Mouse (Mus musculus): ENCODE measurements around the gene Pcsk5. TPM values are rescaled to one million over a fixed set of nuclear protein-coding genes. Genes with fewer than 3 reads are reported as not detected.

Pcsk5 gene
- polyA plus RNA-seq, 1 experiment from 2014 or later: 9.6 TPM

DNA sequence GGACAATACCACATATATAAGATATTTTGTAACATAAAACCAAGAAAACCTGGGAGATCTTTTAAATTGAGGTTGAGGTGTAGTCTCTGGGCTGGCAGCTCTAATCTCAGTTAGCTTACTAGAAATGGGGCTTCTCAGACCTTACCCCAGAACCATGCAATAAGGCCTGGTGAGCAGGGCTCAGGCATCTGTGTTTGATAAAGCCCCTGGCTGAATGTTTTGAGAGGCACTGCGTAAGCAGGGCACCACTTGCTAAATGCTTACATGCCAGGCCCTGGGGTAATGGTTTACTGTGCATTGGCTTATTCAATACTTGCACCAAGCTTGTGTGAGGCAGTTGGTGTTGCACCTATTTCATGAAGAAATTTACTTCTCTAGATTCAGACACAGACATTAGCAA is 247.1 kb downstream of the Pcsk5 start:
- no peak for DNase-seq (ENCODE audit: extremely low spot score, low spot score)
- 73% methylated on average over 1 of the region's 1 CpGs for whole genome bisulfite sequencing
- Histone ChIP-seq H3K36me3 (replicated peaks) (peaks cover 5% of the 10 kb centered on the region; the same call in 1 of the 2 replicates), H3K4me3 (no peak overlapping the region), H3K4me1 (peaks cover 39% of the 10 kb centered on the region), H3K9me3 (no peaks in the 10 kb centered on the region), H3K27me3 (ENCODE audit: poor library complexity, severe bottlenecking) (no peaks in the 10 kb centered on the region), H3K27ac (0 out of 2 replicates have a peak overlapping the region, but pooled peaks have one; percentile 15)

DNA sequence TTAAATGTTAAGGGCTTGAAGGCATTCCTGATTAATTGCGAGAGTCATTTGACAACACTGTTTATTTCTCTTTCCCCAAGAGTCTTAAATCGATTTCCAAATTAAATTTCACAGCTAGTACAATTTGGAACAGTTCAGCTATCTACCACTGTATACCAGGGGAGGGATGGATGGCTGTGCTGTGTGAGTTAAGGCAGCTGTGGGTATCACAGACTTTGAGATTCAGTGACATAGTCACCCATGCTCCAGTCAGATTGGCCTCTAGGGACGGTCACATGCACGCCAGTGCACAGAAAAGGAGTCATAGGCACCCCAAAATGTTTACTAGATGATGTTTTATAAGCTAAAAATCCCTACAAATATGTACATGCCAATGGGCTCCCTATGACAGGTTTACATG is 260.0 kb downstream of the Pcsk5 start:
- Histone ChIP-seq H3K9me3 (no peaks in the 10 kb centered on the region), H3K27ac (no peak overlapping the region), H3K4me3 (no peak overlapping the region), H3K4me1 (no peaks in the 10 kb centered on the region), H3K36me3 (replicated peaks) (peaks cover 5% of the 10 kb centered on the region; the same call in 1 of the 2 replicates), H3K27me3 (ENCODE audit: poor library complexity, severe bottlenecking) (no peaks in the 10 kb centered on the region)
- DNase-seq (ENCODE audit: extremely low spot score, low spot score): no peak
- 83% methylated on average over 4 of the region's 4 CpGs for WGBS

DNA sequence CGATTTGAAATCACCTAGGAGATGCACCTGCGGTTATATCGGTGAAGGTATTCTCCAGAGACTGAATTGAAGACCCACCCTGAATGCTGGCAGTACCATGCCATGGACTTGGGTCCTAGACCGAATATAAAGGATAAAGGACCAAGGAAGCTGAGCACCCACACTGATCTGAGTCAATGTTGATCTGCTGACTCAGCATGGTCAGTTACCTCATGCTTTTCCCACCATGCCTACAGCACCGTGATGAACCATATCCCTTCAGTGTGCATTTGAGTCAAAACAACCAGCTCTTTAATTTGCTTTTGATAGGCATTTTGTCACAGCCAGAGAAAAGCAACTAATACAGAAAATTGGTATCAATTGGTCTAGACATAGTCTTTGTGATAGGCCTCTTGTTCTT is 262.9 kb downstream of the Pcsk5 start:
- H3K27ac ChIP-seq: no peak overlapping the region
- H3K27me3 ChIP-seq (ENCODE audit: poor library complexity, severe bottlenecking): no peaks in the 10 kb centered on the region
- WGBS: 98% methylated on average over 5 of the region's 5 CpGs
- H3K4me3 ChIP-seq: no peak overlapping the region
- no peaks in the 10 kb centered on the region for H3K4me1 ChIP-seq
- H3K36me3 ChIP-seq (replicated peaks): peaks cover 7% of the 10 kb centered on the region; the same call in 1 of the 2 replicates
- H3K9me3 ChIP-seq: no peaks in the 10 kb centered on the region
- DNase-seq (ENCODE audit: extremely low spot score, low spot score): no peak

DNA sequence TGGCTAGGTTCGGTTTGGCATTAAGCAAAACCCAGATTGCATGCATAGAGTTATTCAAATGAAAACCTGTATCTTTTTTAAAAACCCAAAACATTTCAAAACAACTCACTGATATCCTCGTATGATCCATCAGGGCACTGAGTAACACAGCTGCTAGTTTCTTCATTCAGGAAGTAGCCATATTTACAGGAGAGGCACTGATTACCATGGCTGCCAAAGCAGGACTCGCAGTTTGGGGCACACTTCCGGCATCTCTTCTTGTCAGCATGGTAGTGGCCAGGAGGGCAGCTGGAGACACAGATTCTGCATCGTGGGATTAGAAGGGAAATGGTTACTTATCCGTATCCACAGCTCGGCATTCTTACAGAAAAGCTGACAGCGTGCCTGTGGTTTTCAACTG is 265.1 kb downstream of the Pcsk5 start:
- 91% methylated on average over 8 of the region's 8 CpGs for WGBS
- Histone ChIP-seq H3K27me3 (ENCODE audit: poor library complexity, severe bottlenecking) (no peaks in the 10 kb centered on the region), H3K36me3 (replicated peaks) (peaks cover 7% of the 10 kb centered on the region; the same call in 1 of the 2 replicates), H3K9me3 (no peaks in the 10 kb centered on the region), H3K4me1 (no peaks in the 10 kb centered on the region), H3K27ac (no peak overlapping the region), H3K4me3 (no peak overlapping the region)
- no peak for DNase-seq (ENCODE audit: extremely low spot score, low spot score)

DNA sequence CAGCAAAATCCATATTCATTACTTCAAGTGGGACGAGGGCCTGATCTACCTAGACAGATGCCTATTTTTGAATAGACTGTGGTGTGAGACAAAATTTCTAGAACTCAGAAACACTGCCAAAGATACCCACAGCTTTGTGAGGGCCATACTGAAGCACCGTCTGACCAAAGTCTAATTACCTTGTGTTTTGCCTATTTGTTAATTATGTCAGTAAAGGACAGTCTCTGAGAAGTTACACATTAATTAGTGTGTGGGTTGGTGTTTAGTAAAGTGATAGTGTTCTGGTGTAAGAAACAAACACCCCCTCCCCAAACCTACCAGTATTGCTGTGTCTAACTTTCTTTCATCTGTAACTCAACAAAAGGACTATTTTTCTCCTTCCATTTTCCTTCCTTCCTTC is 266.5 kb downstream of the Pcsk5 start:
- WGBS: 84% methylated on average over 2 of the region's 2 CpGs
- DNase-seq (ENCODE audit: extremely low spot score, low spot score): no peak
- no peak overlapping the region for H3K4me3 ChIP-seq

DNA sequence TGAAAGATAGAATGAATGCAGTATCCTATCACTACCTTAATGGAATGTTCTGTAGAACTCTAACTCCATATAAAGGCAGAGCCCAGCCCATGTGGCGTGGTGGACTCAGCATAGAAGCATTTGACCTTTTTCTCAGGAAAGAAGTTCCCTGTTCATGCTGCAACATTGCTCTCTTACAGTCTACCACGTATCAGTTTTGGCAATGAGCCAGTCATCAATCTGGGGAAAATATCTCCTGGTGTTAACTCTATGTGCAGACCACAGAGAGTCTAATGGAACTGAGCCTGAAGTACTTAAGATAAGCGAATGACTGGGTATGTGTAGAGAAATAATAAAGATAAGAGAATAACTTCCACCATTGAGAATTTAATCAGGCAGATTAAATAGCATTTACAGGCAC is 270.2 kb downstream of the Pcsk5 start:
- 88% methylated on average over 3 of the region's 3 CpGs for WGBS
- Histone ChIP-seq H3K27me3 (ENCODE audit: poor library complexity, severe bottlenecking) (no peaks in the 10 kb centered on the region), H3K9me3 (no peaks in the 10 kb centered on the region), H3K36me3 (replicated peaks) (peaks cover 6% of the 10 kb centered on the region), H3K4me1 (no peaks in the 10 kb centered on the region), H3K4me3 (no peak overlapping the region), H3K27ac (no peak overlapping the region)
- no peak for DNase-seq (ENCODE audit: extremely low spot score, low spot score)

More for the DNA sequence above, 266.5 kb downstream of the Pcsk5 start:
- no peaks in the 10 kb centered on the region for H3K27me3 ChIP-seq (ENCODE audit: poor library complexity, severe bottlenecking)
- no peak overlapping the region for H3K27ac ChIP-seq
- H3K9me3 ChIP-seq: no peaks in the 10 kb centered on the region
- H3K36me3 ChIP-seq (replicated peaks): peaks cover 7% of the 10 kb centered on the region; the same call in 1 of the 2 replicates
- H3K4me1 ChIP-seq: no peaks in the 10 kb centered on the region

DNA sequence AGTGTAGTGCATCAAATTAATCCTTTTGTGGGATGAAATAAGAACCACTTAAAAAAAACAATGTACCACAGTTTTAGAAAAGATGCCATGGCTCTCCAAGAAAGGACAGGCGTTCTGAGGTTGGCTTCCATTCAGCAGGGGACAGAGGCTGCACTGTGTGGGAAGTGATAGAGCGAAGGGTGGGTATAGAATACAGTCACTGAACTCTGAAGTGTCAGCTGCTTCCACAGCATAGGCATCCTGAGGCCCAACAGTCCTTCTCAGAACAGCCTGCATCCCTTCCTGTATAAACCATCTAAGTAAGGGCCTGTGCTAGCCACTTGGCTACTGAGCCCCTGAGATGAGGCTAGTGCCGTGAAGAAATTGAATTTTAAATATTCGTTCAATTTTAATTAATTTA is 271.3 kb downstream of the Pcsk5 start:
- Histone ChIP-seq H3K36me3 (replicated peaks) (peaks cover 5% of the 10 kb centered on the region), H3K27me3 (ENCODE audit: poor library complexity, severe bottlenecking) (no peaks in the 10 kb centered on the region), H3K9me3 (no peaks in the 10 kb centered on the region), H3K4me1 (no peaks in the 10 kb centered on the region), H3K4me3 (no peak overlapping the region), H3K27ac (no peak overlapping the region)
- 77% methylated on average over 4 of the region's 4 CpGs for WGBS
- no peak for DNase-seq (ENCODE audit: extremely low spot score, low spot score)

DNA sequence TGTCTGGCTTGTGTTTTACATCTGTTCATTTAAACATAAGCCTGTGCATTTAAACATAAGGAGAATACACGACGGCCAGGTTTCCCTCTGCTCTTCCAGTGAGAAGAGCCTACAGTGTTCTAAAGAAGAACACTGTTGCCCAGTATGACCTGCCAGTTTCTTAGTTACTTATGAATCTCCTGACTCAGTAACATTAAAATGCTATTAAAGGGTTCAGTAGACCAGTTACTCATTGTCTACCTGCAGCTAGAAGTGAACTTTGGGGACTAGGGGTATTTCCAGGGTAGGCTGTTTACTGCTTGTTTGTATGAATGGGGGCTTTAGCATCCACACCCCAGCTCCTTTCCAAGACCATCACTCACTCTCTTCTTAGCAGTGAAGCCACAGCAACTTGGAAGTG is 278.7 kb downstream of the Pcsk5 start:
- DNase-seq (ENCODE audit: extremely low spot score, low spot score): no peak
- no peaks in the 10 kb centered on the region for H3K9me3 ChIP-seq
- no peaks in the 10 kb centered on the region for H3K4me1 ChIP-seq
- H3K4me3 ChIP-seq: no peak overlapping the region
- H3K36me3 ChIP-seq (replicated peaks): no peaks in the 10 kb centered on the region
- H3K27ac ChIP-seq: no peak overlapping the region
- H3K27me3 ChIP-seq (ENCODE audit: poor library complexity, severe bottlenecking): no peaks in the 10 kb centered on the region
- WGBS: 81% methylated on average over 2 of the region's 2 CpGs

DNA sequence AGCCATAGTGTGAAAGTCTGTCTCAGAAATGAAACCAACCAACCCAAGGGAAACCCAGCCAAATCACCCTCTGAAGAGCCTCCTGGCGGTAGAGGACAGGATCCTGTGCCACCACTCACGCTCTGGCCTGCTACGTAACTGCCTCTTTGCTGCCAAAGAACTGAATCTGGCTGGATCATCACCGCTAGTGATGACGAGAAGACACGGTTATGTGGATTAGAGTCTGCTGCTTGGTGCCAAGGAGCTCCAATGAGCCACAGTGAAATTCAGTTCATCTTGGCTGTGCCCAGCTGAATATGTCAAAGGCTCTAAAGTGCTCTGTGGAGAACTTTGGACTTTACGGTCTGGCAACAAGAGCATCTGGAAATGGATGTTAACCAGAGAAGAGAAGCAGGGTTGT is 282.3 kb downstream of the Pcsk5 start:
- Histone ChIP-seq H3K4me1 (no peaks in the 10 kb centered on the region), H3K36me3 (replicated peaks) (no peaks in the 10 kb centered on the region)
- WGBS: 97% methylated on average over 7 of the region's 7 CpGs

DNA sequence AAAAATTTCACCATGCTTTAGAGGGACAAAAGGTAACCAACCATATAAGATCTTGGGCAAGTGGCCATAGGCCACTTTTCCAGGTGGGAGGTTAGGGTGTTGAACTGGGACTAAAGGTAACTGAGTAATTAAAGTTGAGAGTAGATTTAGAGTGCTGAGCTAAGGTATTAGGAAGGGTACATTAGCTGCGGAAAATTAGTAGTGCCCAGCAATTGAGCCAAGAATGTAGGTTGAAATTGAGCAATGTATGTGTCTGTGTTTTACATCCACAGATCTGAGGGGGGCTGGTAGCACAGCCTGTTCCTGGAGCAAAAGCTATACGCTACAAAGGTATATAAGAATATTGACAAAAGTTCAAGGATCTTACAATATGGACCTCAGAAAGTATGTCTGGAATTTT is 282.9 kb downstream of the Pcsk5 start:
- H3K27me3 ChIP-seq (ENCODE audit: poor library complexity, severe bottlenecking): no peaks in the 10 kb centered on the region
- no peaks in the 10 kb centered on the region for H3K36me3 ChIP-seq (replicated peaks)
- no peak for DNase-seq (ENCODE audit: extremely low spot score, low spot score)
- H3K4me1 ChIP-seq: no peaks in the 10 kb centered on the region
- H3K9me3 ChIP-seq: no peaks in the 10 kb centered on the region
- H3K4me3 ChIP-seq: no peak overlapping the region
- 94% methylated on average over 2 of the region's 2 CpGs for WGBS
- H3K27ac ChIP-seq: no peak overlapping the region

More for the DNA sequence above, 282.3 kb downstream of the Pcsk5 start:
- Histone ChIP-seq H3K27me3 (ENCODE audit: poor library complexity, severe bottlenecking) (no peaks in the 10 kb centered on the region), H3K27ac (no peak overlapping the region), H3K9me3 (no peaks in the 10 kb centered on the region), H3K4me3 (no peak overlapping the region)
- DNase-seq (ENCODE audit: extremely low spot score, low spot score): no peak

DNA sequence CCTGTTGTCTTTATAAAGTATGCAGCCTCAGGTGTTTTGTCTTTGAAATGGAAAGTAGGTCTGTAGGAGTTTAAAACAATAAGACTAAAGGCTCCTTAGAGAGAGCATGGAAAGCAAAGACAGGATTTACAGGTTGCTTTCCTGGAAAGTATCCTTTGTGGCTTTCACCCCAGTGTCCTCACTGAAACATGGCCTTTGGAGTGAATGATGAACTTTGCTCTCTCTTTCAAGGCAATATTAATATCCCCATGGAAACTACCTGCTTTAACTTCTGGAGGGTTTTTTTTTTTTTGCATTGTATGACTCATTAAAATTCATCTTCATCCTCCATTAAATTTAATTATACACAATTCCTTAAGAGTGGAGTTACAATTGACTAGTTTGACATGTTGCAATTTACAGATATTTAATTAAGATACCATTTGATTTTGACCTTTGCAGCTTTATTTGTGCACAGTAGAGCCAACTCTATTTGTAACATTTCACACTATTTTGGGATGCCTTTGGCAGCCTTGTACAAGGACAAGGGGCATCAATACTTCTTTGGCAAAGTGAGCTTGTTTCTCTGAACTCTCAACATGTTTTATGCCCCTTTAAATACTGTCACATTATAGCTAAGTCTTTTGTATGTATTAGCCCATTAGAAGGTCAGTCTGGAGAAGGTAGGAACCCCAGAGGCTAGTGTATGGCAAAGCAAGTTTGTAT is 283.9 kb downstream of the Pcsk5 start:
- no peaks in the 10 kb centered on the region for H3K9me3 ChIP-seq
- no peak overlapping the region for H3K4me3 ChIP-seq
- H3K4me1 ChIP-seq: no peaks in the 10 kb centered on the region
- no peaks in the 10 kb centered on the region for H3K36me3 ChIP-seq (replicated peaks)
- H3K27me3 ChIP-seq (ENCODE audit: poor library complexity, severe bottlenecking): no peaks in the 10 kb centered on the region
- H3K27ac ChIP-seq: no peak overlapping the region
- DNase-seq (ENCODE audit: extremely low spot score, low spot score): no peak

DNA sequence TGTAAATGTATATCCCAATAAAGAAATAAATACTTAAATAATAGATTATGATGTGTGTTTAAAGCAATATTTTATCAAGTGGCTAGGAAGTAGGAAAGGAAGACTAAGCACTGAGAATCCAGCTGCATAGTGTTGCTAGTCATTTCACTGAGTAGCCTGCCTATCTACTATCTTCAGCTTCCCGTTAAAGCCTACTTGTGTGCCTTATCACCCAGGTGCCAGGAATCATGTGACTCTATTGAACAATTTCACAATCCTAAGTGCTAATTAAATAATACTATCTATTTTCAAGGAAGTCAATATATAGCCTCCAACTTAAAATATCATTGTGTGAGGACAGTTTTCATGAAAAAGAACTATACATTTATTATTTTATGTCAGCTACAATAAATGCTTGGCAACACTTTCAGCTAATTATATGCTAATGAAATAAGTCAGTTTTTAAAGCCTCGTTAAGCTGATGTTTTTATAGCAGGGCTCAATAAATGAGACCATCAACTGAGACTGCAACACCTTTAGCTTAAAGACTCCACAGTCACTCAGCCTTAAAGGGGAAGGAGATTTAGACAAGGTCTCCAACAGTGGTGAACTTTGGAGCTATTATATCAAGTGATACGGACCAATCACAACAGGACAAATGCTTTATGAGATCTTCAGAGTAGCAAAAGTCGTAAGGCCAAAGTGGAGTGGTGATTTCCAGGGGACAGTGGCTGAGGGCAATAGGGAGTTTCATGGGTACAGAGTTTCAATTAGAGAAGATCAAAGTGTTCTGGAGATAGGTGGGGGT is 308.5 kb downstream of the Pcsk5 start:
- 89% methylated on average over 4 of the region's 4 CpGs for WGBS

DNA sequence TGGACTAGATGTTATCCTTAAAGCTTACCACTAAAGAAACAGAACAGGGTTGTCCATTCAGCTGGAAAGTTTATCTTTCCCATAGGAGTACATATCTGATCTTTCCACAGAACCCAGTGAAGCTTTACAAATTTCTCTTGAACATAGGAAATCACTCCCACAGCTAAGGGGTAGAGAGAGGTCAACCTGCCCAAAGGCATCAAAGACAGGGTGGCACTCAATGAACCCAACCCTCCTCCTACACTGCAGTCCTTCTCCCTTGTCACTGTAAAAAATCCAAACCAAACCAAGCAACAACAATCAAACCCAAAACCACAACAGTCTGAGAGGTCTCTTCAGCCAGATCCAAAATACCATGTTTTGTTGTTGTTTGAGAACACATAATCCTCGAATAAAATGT is 311.9 kb downstream of the Pcsk5 start:
- 87% methylated on average over 1 of the region's 1 CpGs for WGBS
- Histone ChIP-seq H3K27ac (no peak overlapping the region), H3K36me3 (replicated peaks) (no peaks in the 10 kb centered on the region), H3K9me3 (no peaks in the 10 kb centered on the region), H3K4me1 (no peaks in the 10 kb centered on the region), H3K4me3 (no peak overlapping the region), H3K27me3 (ENCODE audit: poor library complexity, severe bottlenecking) (no peaks in the 10 kb centered on the region)
- DNase-seq (ENCODE audit: extremely low spot score, low spot score): no peak

More for the DNA sequence above, 308.5 kb downstream of the Pcsk5 start:
- Histone ChIP-seq H3K27ac (no peak overlapping the region), H3K36me3 (replicated peaks) (no peaks in the 10 kb centered on the region), H3K4me3 (no peak overlapping the region), H3K4me1 (no peaks in the 10 kb centered on the region), H3K27me3 (ENCODE audit: poor library complexity, severe bottlenecking) (no peaks in the 10 kb centered on the region), H3K9me3 (no peaks in the 10 kb centered on the region)
- DNase-seq (ENCODE audit: extremely low spot score, low spot score): no peak

All from forebrain, embryonic 10.5 days (tissue).